Mouse (Mus musculus): Measurements from ENCODE around the gene Ggact. TPM values are rescaled to one million over a fixed set of nuclear protein-coding genes. Genes with fewer than 3 reads are reported as not detected.

The Ggact gene
- polyA plus RNA-seq, 1 experiment, result not detected

DNA sequence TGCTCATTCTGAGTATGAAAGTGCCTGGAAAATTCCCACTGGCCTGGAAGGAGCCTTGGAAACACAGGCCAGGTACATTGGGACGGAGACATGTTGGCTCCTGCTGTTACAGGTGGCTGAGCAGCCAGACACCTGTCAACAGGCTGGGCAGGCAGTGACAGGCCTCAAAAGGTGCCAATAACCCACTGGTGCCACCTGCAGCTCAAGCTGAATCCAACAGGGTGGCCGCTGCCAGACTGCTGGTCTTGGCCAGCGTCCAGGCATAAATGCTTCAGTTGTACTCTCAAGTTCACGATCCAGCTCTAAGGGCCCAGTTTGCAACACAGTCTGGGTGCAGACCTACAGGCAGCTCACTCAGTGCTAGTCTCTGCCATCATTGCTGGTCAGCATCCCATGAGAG, 10.7 kb downstream of the Ggact start:
- H3K4me1 ChIP-seq (ENCODE audit: control insufficient read depth, insufficient read depth, low read length), result peaks cover 4% of the 10 kb centered on the region
- no peak overlapping the region for H3K27ac ChIP-seq (ENCODE audit: insufficient read depth, low read depth, low read length)
- 38% methylated on average over 4 of the region's 4 CpGs for WGBS
- H3K4me3 ChIP-seq (ENCODE audit: insufficient read depth, low read depth, low read length), result no peak overlapping the region
- TF ChIP-seq CTCF (IDR thresholded peaks at IDR 0.05; ENCODE audit: insufficient read depth, low read depth, low read length) (no peak), POLR2A (IDR thresholded peaks at IDR 0.05; ENCODE audit: insufficient read depth, low read depth, low read length) (no peak)

DNA sequence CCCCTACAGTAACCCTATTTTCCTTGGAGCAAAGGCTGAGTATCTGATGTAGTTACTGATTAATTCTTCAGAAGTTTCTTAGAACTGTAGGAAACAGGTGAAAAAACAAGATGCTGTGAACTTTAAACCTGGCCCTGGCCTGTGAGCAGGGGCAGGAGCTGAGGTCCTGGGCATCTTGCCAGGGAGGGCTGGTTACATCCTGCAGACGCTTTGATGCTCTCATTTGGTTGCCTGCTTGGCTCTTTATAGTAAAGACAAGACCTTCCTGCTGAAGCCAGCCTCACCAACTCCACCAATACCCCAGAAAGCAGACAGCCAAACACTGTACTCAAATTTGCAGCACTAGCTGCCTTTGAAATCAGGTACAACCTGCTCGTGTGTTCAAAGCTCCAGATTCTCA, 11.4 kb downstream of the Ggact start:
- H3K4me1 ChIP-seq (ENCODE audit: control insufficient read depth, insufficient read depth, low read length), result peaks cover 4% of the 10 kb centered on the region
- no peak for TF ChIP-seq POLR2A (IDR thresholded peaks at IDR 0.05; ENCODE audit: insufficient read depth, low read depth, low read length)
- no peak for TF ChIP-seq CTCF (IDR thresholded peaks at IDR 0.05; ENCODE audit: insufficient read depth, low read depth, low read length)
- H3K4me3 ChIP-seq (ENCODE audit: insufficient read depth, low read depth, low read length), result no peak overlapping the region
- 61% methylated on average over 2 of the region's 2 CpGs for WGBS
- no peak overlapping the region for H3K27ac ChIP-seq (ENCODE audit: insufficient read depth, low read depth, low read length)

DNA sequence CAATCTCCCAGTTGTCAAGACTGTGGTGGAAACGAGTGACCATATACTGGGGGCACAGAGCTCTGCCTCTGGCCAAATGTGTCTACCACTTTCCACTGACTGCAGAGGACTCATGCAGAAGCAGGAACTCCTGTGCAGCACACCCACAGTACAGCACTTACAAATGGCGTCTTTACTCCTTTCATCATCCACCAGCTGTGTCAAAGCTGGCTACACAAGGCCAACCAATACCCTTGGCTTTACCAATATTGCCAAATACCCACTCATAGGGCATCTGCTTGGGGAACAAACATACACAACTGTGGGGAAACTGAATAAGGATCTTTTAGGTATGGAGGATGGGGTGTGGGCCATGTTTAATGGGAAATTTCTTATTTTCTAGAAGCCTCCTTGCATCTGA, 11.8 kb downstream of the Ggact start:
- TF ChIP-seq CTCF (IDR thresholded peaks at IDR 0.05; ENCODE audit: insufficient read depth, low read depth, low read length) (no peak), POLR2A (IDR thresholded peaks at IDR 0.05; ENCODE audit: insufficient read depth, low read depth, low read length) (no peak)
- Histone ChIP-seq H3K4me3 (ENCODE audit: insufficient read depth, low read depth, low read length) (no peak overlapping the region), H3K27ac (ENCODE audit: insufficient read depth, low read depth, low read length) (no peak overlapping the region), H3K4me1 (ENCODE audit: control insufficient read depth, insufficient read depth, low read length) (peaks cover 4% of the 10 kb centered on the region)
- 93% methylated on average over 2 of the region's 2 CpGs for WGBS

DNA sequence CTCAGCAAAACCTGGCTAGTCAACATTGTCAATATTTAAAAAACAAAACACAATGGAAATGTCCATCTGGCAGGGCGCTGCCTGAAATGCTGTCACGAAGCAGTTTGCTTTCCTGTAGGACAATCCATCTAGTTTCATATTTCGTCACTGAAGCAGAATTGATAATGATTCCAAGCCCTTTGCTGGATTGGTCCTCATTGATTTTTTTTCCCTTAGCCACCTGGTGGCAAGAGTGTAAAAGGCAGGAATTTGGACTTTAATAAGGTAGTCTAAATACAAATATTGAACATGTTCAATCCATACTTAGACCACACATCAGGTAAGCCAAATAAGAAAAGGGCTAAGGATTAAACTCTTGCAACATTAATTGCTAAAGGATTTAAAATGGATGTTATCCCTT, 12.4 kb downstream of the Ggact start:
- WGBS, result 88% methylated on average over 3 of the region's 3 CpGs
- TF ChIP-seq CTCF (IDR thresholded peaks at IDR 0.05; ENCODE audit: insufficient read depth, low read depth, low read length) (no peak), POLR2A (IDR thresholded peaks at IDR 0.05; ENCODE audit: insufficient read depth, low read depth, low read length) (no peak)
- peaks cover 4% of the 10 kb centered on the region for H3K4me1 ChIP-seq (ENCODE audit: control insufficient read depth, insufficient read depth, low read length)
- no peak overlapping the region for H3K27ac ChIP-seq (ENCODE audit: insufficient read depth, low read depth, low read length)
- H3K4me3 ChIP-seq (ENCODE audit: insufficient read depth, low read depth, low read length), result no peak overlapping the region

DNA sequence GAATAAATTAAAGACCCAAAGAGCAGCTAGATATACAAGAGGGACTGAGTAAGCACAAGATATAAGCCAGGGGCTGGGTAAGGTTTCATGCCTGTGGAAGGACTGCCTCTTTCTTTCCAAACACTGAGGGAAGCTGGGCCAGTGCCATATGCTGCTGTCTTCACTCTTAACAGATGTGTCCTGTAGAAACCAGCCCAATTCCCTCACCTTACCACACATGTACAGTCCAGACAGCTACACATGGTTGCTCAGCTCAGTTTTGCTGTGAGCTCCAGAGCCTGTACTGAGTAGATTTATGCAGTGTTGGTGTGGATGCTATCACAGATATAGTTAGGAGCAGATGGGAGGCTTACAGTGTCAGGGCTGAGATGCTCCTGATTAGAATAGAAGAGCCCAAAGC, 12.9 kb downstream of the Ggact start:
- no peak for TF ChIP-seq CTCF (IDR thresholded peaks at IDR 0.05; ENCODE audit: insufficient read depth, low read depth, low read length)
- no peak for TF ChIP-seq POLR2A (IDR thresholded peaks at IDR 0.05; ENCODE audit: insufficient read depth, low read depth, low read length)
- Histone ChIP-seq H3K27ac (ENCODE audit: insufficient read depth, low read depth, low read length) (no peak overlapping the region), H3K4me3 (ENCODE audit: insufficient read depth, low read depth, low read length) (no peak overlapping the region), H3K4me1 (ENCODE audit: control insufficient read depth, insufficient read depth, low read length) (peaks cover 4% of the 10 kb centered on the region)

DNA sequence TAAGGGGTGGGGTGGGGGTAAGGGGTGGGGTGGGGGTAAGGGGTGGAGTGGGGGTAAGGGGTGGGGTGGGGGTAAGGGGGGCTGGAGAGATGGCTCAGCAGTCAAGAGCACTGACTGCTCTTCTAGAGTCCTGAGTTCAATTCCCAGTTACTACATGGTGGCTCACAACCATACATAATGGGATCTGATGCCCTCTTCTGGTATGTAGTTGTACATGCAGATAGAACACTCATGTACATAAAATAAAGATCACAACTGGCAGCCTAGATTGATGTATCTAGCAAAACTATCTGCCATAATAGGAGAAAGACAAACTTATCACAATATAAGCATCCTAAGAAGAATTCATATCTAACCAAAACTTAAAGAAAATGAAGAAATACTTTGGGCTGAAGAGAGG, 15.0 kb downstream of the Ggact start:
- no peak for TF ChIP-seq POLR2A (IDR thresholded peaks at IDR 0.05; ENCODE audit: insufficient read depth, low read depth, low read length)
- no peak for TF ChIP-seq CTCF (IDR thresholded peaks at IDR 0.05; ENCODE audit: insufficient read depth, low read depth, low read length)
- H3K27ac ChIP-seq (ENCODE audit: insufficient read depth, low read depth, low read length), result no peak overlapping the region
- peaks cover 4% of the 10 kb centered on the region for H3K4me1 ChIP-seq (ENCODE audit: control insufficient read depth, insufficient read depth, low read length)
- no peak overlapping the region for H3K4me3 ChIP-seq (ENCODE audit: insufficient read depth, low read depth, low read length)

DNA sequence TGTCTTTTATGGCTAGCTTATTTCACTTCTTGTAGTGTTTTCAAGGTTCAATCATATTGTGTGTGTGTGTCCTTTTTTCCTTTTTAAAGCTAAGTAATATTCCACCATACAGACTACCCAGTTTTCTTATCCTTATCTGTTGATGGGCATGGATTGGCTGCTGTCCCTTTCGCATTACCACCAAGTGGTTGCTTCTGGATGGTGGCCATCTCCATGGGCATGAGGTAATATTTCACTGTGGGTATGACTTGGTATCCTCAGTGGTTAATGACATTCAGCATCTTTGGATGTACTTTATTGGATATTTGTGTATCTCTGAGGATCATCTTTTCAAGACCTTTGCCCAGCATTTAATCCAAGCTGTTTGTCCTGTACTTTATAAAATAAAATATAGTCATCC, 17.5 kb downstream of the Ggact start:
- H3K27ac ChIP-seq (ENCODE audit: insufficient read depth, low read depth, low read length), result no peak overlapping the region
- 94% methylated on average over 1 of the region's 1 CpGs for WGBS
- no peak for TF ChIP-seq POLR2A (IDR thresholded peaks at IDR 0.05; ENCODE audit: insufficient read depth, low read depth, low read length)
- no peak for TF ChIP-seq CTCF (IDR thresholded peaks at IDR 0.05; ENCODE audit: insufficient read depth, low read depth, low read length)
- peaks cover 4% of the 10 kb centered on the region; the same call in 1 of the 2 replicates for H3K4me1 ChIP-seq (ENCODE audit: control insufficient read depth, insufficient read depth, low read length)
- no peak overlapping the region for H3K4me3 ChIP-seq (ENCODE audit: insufficient read depth, low read depth, low read length)

DNA sequence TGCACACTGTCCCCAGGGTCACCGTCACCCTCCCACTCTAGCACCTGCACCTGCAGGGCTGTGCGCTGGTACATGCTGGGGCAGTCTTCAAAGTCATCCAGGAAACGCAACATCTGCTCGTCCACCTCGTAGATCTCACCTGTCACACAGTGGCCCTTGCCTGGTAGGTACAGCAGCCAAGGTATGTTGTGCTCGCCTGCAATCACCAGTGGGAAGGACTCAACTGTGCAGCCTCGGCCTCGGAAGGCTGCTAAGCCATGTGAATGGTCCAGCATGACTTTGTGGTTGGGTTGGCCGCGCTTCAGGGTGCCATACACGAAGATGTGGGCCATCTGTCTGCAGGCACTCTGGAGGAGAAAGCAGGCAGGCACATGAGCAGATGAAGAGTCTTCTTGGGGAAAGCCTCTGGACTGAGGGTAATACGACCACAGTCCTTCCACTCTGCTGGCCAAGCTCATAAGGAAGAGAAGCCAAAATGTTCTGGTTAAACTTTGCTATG, 22.0 kb downstream of the Ggact start:
- no peak for TF ChIP-seq POLR2A (IDR thresholded peaks at IDR 0.05; ENCODE audit: insufficient read depth, low read depth, low read length)
- 98% methylated on average over 12 of the region's 12 CpGs for WGBS
- Histone ChIP-seq H3K4me3 (ENCODE audit: insufficient read depth, low read depth, low read length) (no peak overlapping the region), H3K4me1 (ENCODE audit: control insufficient read depth, insufficient read depth, low read length) (peaks cover 9% of the 10 kb centered on the region), H3K27ac (ENCODE audit: insufficient read depth, low read depth, low read length) (no peak overlapping the region)

DNA sequence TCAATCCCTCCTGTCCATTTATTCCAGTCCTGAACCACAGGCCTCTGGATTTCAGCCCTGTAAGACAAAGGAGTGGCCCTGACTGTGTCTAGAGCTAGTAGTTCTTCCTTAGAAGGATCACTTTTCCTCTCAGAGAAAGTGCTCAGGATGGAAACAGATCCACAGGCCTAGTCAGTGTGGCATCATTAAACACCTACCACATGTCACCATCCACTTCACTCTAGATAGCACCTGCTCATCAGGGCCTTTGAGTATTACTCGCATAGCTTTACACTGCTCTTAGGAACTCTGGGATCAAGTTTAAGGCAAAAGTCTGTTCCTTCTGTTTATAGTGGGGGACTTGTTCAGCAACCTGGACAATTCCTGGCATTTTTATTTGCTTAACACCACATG, 25.1 kb downstream of the Ggact start:
- WGBS, result 90% methylated on average over 1 of the region's 1 CpGs
- Histone ChIP-seq H3K4me1 (ENCODE audit: control insufficient read depth, insufficient read depth, low read length) (peaks cover 14% of the 10 kb centered on the region), H3K27ac (ENCODE audit: insufficient read depth, low read depth, low read length) (no peak overlapping the region), H3K4me3 (ENCODE audit: insufficient read depth, low read depth, low read length) (no peak overlapping the region)
- TF ChIP-seq CTCF (IDR thresholded peaks at IDR 0.05; ENCODE audit: insufficient read depth, low read depth, low read length) (no peak), POLR2A (IDR thresholded peaks at IDR 0.05; ENCODE audit: insufficient read depth, low read depth, low read length) (no peak)
